Mouse (Mus musculus): ENCODE measurements around the gene Bcl2. TPM values are rescaled to one million over a fixed set of nuclear protein-coding genes. Genes with fewer than 3 reads are reported as not detected.

Bcl2 gene
- polyA plus RNA-seq, 2 experiments from 2014 or later = 167 to 170 TPM

GRCm38 (mm10) chr1:106620174-106620931 is 93.7 kb downstream of the Bcl2 start:
- peak; percentile 45 for ATAC-seq

- no peak for ATAC-seq
Measured at GRCm38 (mm10) chr1:106618814-106619213, 95.3 kb downstream of the Bcl2 start.

- no peak for ATAC-seq
Measured at GRCm38 (mm10) chr1:106616955-106617354, 97.1 kb downstream of the Bcl2 start.

GRCm38 (mm10) chr1:106613371-106613770 is 100.7 kb downstream of the Bcl2 start:
- peak; percentile 22 for ATAC-seq

- ATAC-seq = peak; percentile 70
Measured at GRCm38 (mm10) chr1:106612166-106613031, 101.7 kb downstream of the Bcl2 start.

GRCm38 (mm10) chr1:106611246-106611645 is 102.8 kb downstream of the Bcl2 start:
- ATAC-seq = no peak

- ATAC-seq = no peak
Measured at GRCm38 (mm10) chr1:106608098-106608778, 105.8 kb downstream of the Bcl2 start.

- peak; percentile 44 for ATAC-seq
Measured at GRCm38 (mm10) chr1:106606951-106607350, 107.1 kb downstream of the Bcl2 start.

GRCm38 (mm10) chr1:106603406-106603805 is 110.7 kb downstream of the Bcl2 start:
- no peak for ATAC-seq

GRCm38 (mm10) chr1:106602941-106603340 is 111.1 kb downstream of the Bcl2 start:
- ATAC-seq = no peak

- ATAC-seq = peak; percentile 8
Measured at GRCm38 (mm10) chr1:106602536-106602935, 111.5 kb downstream of the Bcl2 start.

- ATAC-seq = peak; percentile 45
Measured at GRCm38 (mm10) chr1:106601247-106601646, 112.8 kb downstream of the Bcl2 start.

- peak; percentile 75 for ATAC-seq
Measured at GRCm38 (mm10) chr1:106600841-106601240, 113.2 kb downstream of the Bcl2 start.

GRCm38 (mm10) chr1:106598292-106598583 is 115.8 kb downstream of the Bcl2 start:
- no peak for ATAC-seq

GRCm38 (mm10) chr1:106597575-106598291 is 116.3 kb downstream of the Bcl2 start:
- ATAC-seq = no peak

GRCm38 (mm10) chr1:106596380-106596779 is 117.7 kb downstream of the Bcl2 start:
- no peak for ATAC-seq

GRCm38 (mm10) chr1:106595286-106595885 is 118.7 kb downstream of the Bcl2 start:
- ATAC-seq = peak; percentile 44

- ATAC-seq = no peak
Measured at GRCm38 (mm10) chr1:106591180-106591774, 122.8 kb downstream of the Bcl2 start.

- no peak for ATAC-seq
Measured at GRCm38 (mm10) chr1:106589141-106589540, 124.9 kb downstream of the Bcl2 start.

- ATAC-seq = no peak
Measured at GRCm38 (mm10) chr1:106587866-106588470, 126.1 kb downstream of the Bcl2 start.

GRCm38 (mm10) chr1:106586761-106587160 is 127.3 kb downstream of the Bcl2 start:
- ATAC-seq = no peak
